Mouse (Mus musculus): ENCODE data around the gene Ptgs1. TPM values are rescaled to one million over a fixed set of nuclear protein-coding genes. Genes with fewer than 3 reads are reported as not detected.
"Not testable (repeated sequence)": the region's sequence is repeated elsewhere in the genome, so short reads cannot be mapped to it uniquely, and the experiment has no call there.

Ptgs1 gene
- 2.9 and 3.7 TPM in 2 replicates for polyA plus RNA-seq (2015; fragmentation: Nextera tagmentation; extraction: Ambion mirVana)

DNA sequence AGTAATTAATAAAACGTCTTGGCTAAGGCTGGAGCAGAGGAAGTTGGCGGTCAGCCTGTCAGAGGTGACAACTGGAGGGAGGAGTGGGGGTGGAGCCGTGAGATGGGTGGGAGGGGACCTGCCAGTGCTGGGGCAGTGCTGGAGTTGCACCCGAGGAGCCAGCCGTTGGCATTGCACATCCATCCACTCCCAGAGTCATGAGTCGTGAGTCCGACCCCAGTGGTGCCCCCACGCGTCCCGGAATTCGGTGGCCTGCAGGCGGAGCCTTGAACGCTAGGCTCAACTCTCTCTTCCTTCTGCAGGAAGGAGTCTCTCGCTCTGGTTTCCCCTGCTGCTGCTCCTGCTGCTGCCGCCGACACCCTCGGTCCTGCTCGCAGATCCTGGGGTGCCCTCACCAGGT, at the start of gene Ptgs1:
Ptgs1 (plus strand) TSS at position 61 of the 400 bp plus-strand sequence.
- H3K4me2 ChIP-seq (replicated peaks): peak within 1 kb of the TSS; percentile 63
- peaks cover 26% of the 10 kb centered on the region for H3K27me3 ChIP-seq
- peak; percentile 61 for ATAC-seq
- 2% methylated on average over 18 of the region's 18 CpGs for WGBS
- H3K4me1 ChIP-seq (replicated peaks): peaks cover 10% of the 10 kb centered on the region
- H3K27ac ChIP-seq: no peak within 1 kb of the TSS
- H3K9ac ChIP-seq (replicated peaks): peak within 1 kb of the TSS; percentile 61
- no peaks in the 10 kb centered on the region for H3K36me3 ChIP-seq
- H3K9me3 ChIP-seq: no peaks in the 10 kb centered on the region
- H3K4me3 ChIP-seq (replicated peaks): peak within 1 kb of the TSS; percentile 37

DNA sequence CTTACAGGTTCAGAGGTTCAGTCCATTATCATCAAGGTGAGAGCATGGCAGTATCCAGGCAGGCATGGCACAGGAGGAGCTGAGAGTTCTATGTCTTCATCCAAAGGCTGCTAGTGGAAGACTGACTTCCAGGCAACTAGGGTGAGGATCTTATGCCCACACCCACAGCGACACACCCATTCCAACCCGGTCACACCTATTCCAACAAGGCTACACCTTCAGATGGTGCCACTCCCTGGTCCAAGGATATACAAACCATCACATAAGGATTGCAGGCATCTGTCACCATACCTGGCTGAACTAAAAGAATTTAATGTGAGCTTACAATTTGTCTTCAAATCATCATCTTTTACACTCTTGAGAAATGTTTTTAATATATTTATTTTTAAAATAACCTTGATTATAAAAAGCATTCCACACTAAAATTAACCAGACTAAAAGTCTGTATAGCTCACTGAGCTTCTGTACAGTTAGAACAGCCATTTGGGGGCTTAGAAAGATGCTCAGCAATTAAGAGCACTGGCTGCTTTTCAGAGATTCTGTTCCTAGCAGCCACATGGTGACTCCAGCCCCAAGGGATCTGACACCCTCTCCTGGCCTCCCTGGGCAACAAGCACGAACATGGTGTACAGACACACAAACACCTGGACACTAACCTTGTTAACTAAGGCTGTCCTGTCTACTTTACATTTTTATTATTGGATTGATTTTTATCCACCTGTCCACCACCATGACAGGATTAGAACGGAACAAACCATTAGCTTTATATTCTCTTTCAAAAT, 48.4 kb upstream of the Ptgs1 start:
- not testable (repeated sequence) for ATAC-seq; H3K9me3 ChIP-seq; H3K27ac ChIP-seq; H3K4me2 ChIP-seq (replicated peaks); H3K9ac ChIP-seq (replicated peaks); H3K4me1 ChIP-seq (replicated peaks); H3K27me3 ChIP-seq; H3K4me3 ChIP-seq (replicated peaks)
- 91% methylated on average over 4 of the region's 4 CpGs for WGBS
- peaks cover 18% of the 10 kb centered on the region for H3K36me3 ChIP-seq

DNA sequence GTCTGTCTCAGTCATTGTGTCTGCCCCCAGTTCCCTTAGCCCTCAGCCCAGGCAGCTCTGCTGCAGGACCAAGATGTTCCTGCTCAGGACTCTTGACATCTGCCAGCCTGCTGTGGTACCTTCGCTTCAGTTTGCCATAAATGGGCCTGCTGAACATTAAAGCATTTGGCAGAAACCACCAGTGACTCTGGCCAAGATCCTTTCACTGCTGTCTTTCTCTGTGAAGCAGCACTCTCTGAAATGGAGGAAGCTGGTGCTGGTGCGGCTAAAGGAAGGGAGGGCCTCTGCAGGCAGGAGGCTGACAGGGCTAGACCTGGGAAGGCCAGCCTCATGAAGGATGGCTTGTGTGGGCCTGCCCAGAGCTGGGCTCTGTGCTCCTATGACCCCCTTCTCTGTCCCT, 46.9 kb upstream of the Ptgs1 start:
- Histone ChIP-seq H3K9ac (replicated peaks) (no peak overlapping the region), H3K36me3 (peaks cover 5% of the 10 kb centered on the region; the same call in 1 of the 2 replicates), H3K4me2 (replicated peaks) (no peak overlapping the region), H3K27me3 (no peaks in the 10 kb centered on the region), H3K4me1 (replicated peaks) (no peaks in the 10 kb centered on the region), H3K27ac (no peak overlapping the region), H3K4me3 (replicated peaks) (no peak overlapping the region), H3K9me3 (no peaks in the 10 kb centered on the region)
- no peak for ATAC-seq
- WGBS: 78% methylated on average over 2 of the region's 2 CpGs

DNA sequence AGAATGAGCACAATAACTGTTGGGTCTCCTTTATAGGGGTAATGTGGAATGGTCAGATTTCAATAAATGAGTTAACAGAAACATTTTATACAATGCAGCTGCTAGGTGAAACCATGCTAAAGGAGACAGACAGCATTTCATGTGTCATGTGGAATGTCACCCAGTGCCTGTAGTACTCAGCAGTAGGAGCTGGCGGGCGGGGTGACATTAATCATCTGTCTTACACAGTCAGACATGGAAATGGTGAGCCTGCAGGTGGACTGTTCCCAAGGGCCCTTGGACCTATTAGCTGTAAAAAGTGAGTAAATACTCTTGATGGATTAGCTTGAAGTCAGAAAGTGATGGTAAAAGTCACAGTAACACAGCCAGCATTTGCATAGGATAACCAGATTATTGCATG, 46.0 kb upstream of the Ptgs1 start:
- Histone ChIP-seq H3K9me3 (no peaks in the 10 kb centered on the region), H3K9ac (replicated peaks) (no peak overlapping the region), H3K4me1 (replicated peaks) (no peaks in the 10 kb centered on the region), H3K4me2 (replicated peaks) (no peak overlapping the region), H3K36me3 (peaks cover 3% of the 10 kb centered on the region; the same call in 1 of the 2 replicates), H3K27ac (no peak overlapping the region), H3K4me3 (replicated peaks) (no peak overlapping the region), H3K27me3 (no peaks in the 10 kb centered on the region)
- 92% methylated on average over 2 of the region's 2 CpGs for WGBS
- ATAC-seq: no peak

DNA sequence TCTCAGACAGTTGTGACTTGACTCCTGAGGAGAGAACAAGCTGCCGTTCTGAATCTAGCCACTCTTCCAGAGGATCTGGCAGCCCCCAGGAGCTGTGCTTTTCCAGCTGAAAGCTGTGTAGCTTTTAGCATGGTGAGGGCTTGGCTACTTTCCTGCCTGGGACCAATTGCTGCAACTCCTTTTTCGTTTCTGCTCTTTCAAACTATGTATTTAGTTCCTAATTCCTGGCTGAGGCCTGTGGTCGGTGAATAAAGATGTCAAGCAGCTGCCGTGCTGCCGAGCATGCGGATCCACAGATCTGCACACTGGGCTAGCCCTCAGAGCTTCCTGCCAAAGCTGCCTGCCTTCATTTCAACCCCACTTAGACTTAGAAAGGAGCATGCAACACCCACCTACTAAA, 45.4 kb upstream of the Ptgs1 start:
- WGBS: 67% methylated on average over 6 of the region's 6 CpGs
- Histone ChIP-seq H3K4me2 (replicated peaks) (no peak overlapping the region), H3K36me3 (peaks cover 9% of the 10 kb centered on the region), H3K27ac (no peak overlapping the region), H3K9ac (replicated peaks) (no peak overlapping the region), H3K4me1 (replicated peaks) (no peaks in the 10 kb centered on the region), H3K9me3 (no peaks in the 10 kb centered on the region), H3K27me3 (no peaks in the 10 kb centered on the region), H3K4me3 (replicated peaks) (no peak overlapping the region)
- no peak for ATAC-seq

DNA sequence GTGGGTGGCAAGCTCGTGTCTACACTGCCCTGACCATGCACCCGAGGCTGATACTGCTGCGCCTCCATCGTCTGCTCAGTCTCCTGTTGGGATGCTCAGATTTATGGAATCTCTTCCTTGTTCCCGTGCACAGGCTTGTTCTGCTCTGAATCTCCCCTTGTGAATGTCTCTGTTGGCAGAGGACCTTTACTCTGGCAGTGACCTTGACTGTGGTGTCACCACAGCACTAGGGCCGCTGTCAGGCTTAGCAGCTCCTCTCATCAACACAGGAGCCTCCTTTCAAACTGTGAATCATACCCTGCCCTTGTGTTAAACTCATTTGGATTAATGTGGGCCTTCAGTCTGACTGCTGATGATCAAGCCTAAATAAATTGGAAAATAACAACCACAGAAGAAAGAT, 41.0 kb upstream of the Ptgs1 start:
- H3K9ac ChIP-seq (replicated peaks); H3K9me3 ChIP-seq; H3K4me2 ChIP-seq (replicated peaks); ATAC-seq; H3K4me1 ChIP-seq (replicated peaks); H3K4me3 ChIP-seq (replicated peaks); H3K27me3 ChIP-seq; H3K27ac ChIP-seq: not testable (repeated sequence)
- peaks cover 11% of the 10 kb centered on the region for H3K36me3 ChIP-seq
- 88% methylated on average over 6 of the region's 6 CpGs for WGBS

DNA sequence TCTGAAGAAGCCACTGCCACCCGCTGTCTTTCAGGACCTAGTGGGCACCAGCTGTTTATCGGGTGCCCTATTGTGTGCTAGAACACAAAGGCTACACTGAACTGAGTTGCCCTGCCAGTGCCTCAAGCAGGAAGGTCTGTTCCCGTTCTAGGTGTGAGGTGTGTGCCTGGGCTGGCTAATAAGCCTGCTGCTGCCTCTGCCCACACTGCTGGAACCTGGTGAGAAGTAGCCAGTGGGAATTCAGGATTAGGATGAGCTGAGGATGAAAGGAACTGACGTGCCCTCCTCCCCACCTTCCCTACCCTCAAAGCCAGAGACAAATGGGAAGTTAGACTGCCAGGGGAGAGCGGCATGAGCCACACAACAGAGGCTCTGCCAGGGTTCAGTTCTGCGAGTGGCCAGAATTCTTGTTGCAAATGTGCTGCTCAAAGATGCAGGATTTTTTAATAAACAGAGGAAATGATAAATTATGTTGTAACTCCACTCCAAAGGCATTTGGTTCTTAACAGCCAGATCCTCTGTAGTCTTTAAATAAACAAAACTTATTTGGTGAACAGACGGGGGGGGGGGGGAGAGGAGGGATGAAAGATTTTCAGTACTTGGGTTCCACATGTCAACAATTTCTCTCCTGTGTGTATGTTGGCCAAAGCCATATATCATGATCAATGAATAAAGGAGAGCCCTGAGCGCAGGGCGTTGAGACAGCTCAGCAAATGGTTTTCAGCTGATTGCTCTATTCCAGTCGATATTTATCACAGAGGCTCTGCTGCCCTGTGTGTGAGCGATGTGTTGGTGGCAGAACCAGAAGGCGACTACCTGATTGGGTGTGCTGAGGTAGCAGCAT, 38.9 kb upstream of the Ptgs1 start:
- no peak overlapping the region for H3K27ac ChIP-seq
- no peaks in the 10 kb centered on the region for H3K9me3 ChIP-seq
- H3K4me3 ChIP-seq (replicated peaks): no peak overlapping the region
- WGBS: 62% methylated on average over 12 of the region's 12 CpGs
- peaks cover 11% of the 10 kb centered on the region for H3K36me3 ChIP-seq
- H3K9ac ChIP-seq (replicated peaks): no peak overlapping the region
- peak; percentile 11; the same call in 1 of the 2 replicates for ATAC-seq
- H3K4me1 ChIP-seq (replicated peaks): peaks cover 5% of the 10 kb centered on the region; the same call in 1 of the 2 replicates
- H3K4me2 ChIP-seq (replicated peaks): no peak overlapping the region
- H3K27me3 ChIP-seq: 0 out of 2 replicates have a peak, but pooled peaks cover 3% of the 10 kb centered on the region

DNA sequence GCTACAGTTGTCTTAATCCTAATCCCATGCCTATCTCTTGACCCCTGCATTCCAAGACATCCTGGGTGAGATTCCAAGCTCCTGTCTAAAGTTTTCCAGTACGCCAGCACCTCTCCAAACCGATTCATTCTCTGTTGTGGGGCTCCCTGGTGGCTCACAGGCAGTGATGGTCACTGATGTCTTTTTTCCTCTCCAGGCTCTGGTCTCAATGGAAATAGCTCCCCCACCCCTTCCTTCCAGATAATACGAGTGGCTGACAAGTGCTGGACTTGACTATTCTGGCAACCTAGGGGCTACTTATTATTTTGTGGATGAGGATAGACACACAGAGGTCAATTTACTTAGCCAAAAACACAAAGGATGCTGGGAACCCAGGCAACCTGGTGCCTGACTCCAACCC, 33.2 kb upstream of the Ptgs1 start:
- ATAC-seq: no peak
- peaks cover 29% of the 10 kb centered on the region for H3K27me3 ChIP-seq
- no peak overlapping the region for H3K27ac ChIP-seq
- no peaks in the 10 kb centered on the region for H3K36me3 ChIP-seq
- H3K4me2 ChIP-seq (replicated peaks): no peak overlapping the region
- no peaks in the 10 kb centered on the region for H3K9me3 ChIP-seq
- 46% methylated on average over 3 of the region's 3 CpGs for WGBS
- no peak overlapping the region for H3K4me3 ChIP-seq (replicated peaks)
- peaks cover 14% of the 10 kb centered on the region for H3K4me1 ChIP-seq (replicated peaks)
- H3K9ac ChIP-seq (replicated peaks): no peak overlapping the region

DNA sequence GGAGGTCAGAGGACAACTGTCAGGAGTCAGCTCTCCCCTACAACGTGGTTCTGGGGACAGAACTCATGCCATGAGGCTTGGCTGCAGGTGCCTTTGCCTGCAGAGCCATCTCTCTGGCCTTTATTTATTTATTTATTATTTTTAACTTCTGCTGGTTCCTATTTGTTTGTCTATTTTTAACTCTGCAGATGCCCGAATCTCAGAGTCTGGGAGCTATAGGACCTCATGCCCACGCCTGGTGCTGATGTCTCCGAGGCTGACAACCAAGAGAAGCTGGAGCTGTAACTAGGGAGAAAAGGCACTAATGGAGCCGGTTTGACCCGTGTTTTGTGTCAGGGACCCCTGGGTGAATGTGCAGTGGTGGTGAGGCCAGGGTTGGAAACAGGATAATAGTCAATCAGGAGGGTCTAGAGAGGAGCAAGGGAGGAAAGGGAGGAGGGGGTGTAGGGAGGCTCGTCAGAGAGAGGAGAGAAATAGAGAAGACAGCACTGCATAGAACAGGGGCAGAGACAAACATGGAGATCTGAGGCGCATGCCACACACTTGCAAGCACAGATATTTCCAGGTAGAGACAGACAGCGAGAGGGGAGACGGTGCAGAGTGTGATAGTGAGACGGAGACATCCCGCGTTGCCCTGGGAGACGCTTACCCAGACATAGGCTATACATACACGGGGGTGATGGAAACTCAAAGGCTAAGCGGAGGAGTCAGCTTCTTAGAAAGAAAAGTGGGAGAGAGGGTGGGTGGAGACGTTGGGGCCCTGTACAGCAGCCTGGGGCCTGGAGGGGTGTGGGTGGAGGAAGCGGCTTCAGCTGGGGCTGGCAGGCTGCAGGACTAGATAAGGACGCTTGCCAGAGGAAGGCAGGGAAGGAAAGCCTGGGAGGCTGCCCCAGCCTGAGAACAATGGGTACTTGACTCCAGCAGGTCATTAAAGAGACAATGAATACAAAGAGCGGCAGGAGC, 32.0 kb upstream of the Ptgs1 start:
- H3K36me3 ChIP-seq: no peaks in the 10 kb centered on the region
- H3K9me3 ChIP-seq: no peaks in the 10 kb centered on the region
- 0 out of 2 replicates have a peak overlapping the region, but pooled peaks have one; percentile 3 for H3K9ac ChIP-seq (replicated peaks)
- peaks cover 26% of the 10 kb centered on the region for H3K4me1 ChIP-seq (replicated peaks)
- peak; percentile 81 for ATAC-seq
- H3K27ac ChIP-seq: peak overlapping the region; percentile 51
- WGBS: 9% methylated on average over 20 of the region's 20 CpGs
- H3K27me3 ChIP-seq: peaks cover 38% of the 10 kb centered on the region
- peak overlapping the region; percentile 5; the same call in 1 of the 2 replicates for H3K4me3 ChIP-seq (replicated peaks)
- peak overlapping the region; percentile 39 for H3K4me2 ChIP-seq (replicated peaks)

DNA sequence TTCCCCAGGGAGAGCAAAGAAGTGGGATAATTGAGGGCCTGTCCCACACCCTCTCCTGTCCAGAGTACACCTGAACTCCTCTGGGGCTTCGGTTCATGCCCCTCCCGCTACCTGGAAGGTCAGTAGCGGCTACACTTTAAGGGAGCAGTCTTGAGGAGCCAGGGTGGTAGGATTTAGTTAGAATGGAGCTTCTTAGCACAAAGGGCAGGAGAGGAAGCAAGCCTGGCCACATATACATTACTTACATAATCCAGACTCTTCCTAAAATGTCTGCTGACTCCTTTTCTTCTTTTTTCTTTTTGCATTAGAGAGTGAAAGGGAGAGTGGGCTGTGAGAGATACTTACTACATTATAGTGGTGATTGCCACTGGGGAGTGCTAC, 31.4 kb upstream of the Ptgs1 start:
- H3K27ac ChIP-seq: peak overlapping the region; percentile 51; the same call in 1 of the 2 replicates
- peaks cover 31% of the 10 kb centered on the region for H3K4me1 ChIP-seq (replicated peaks)
- no peaks in the 10 kb centered on the region for H3K36me3 ChIP-seq
- H3K4me2 ChIP-seq (replicated peaks): peak overlapping the region; percentile 39
- H3K4me3 ChIP-seq (replicated peaks): 0 out of 2 replicates have a peak overlapping the region, but pooled peaks have one; percentile 5
- H3K27me3 ChIP-seq: peaks cover 39% of the 10 kb centered on the region
- ATAC-seq: no peak
- H3K9me3 ChIP-seq: no peaks in the 10 kb centered on the region
- WGBS: 7% methylated on average over 3 of the region's 3 CpGs
- no peak overlapping the region for H3K9ac ChIP-seq (replicated peaks)

DNA sequence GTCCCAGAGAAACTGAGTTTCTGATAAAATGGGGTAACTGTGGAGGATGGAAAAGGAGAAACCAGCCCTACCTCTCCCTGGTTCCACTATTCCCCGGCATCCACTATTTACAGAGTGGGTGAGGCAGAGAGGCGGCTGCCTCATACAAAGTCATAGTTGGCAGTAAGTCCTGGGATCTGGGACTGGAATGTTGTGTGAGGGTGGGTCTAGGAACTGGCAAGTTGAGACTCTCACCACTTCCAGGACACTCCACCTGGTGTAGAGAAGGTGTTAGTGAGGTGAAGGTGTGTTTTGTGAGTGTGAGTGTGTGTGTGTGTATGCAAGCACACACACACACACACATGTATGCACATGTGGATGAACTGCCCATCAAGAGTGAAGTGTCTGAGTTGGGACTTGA, 29.4 kb upstream of the Ptgs1 start:
- H3K27me3 ChIP-seq: peaks cover 53% of the 10 kb centered on the region
- H3K27ac ChIP-seq: no peak overlapping the region
- no peak overlapping the region for H3K4me3 ChIP-seq (replicated peaks)
- H3K4me2 ChIP-seq (replicated peaks): no peak overlapping the region
- peaks cover 38% of the 10 kb centered on the region for H3K4me1 ChIP-seq (replicated peaks)
- ATAC-seq: no peak
- no peaks in the 10 kb centered on the region for H3K36me3 ChIP-seq
- H3K9me3 ChIP-seq: no peaks in the 10 kb centered on the region
- WGBS: 97% methylated on average over 2 of the region's 2 CpGs
- H3K9ac ChIP-seq (replicated peaks): no peak overlapping the region

All from midbrain, embryonic 13.5 days (tissue).